Mouse (Mus musculus): ENCODE measurements at regions not wholly inside any gene's neighbourhood (a gene's known extent, or its start where the extent isn't known, plus 50 kb on each side); places are given as distances from the start of the nearest gene placed in this dataset.
A peak's percentile ranks its signal among the peaks of the same experiment; 100 is the strongest.

GRCm38 (mm10) chr11:79765396-79765795 is 174.4 kb downstream of the Rab11fip4 start:
- no peak for DNase-seq (ENCODE audit: low read depth, low spot score)

- DNase-seq (ENCODE audit: low read depth, low spot score): no peak
Observed at GRCm38 (mm10) chr11:79764026-79764425, 173.0 kb downstream of the Rab11fip4 start.

GRCm38 (mm10) chr11:79762654-79763053 is 171.6 kb downstream of the Rab11fip4 start:
- no peak for DNase-seq (ENCODE audit: low read depth, low spot score)

- no peak for DNase-seq (ENCODE audit: low read depth, low spot score)
Observed at GRCm38 (mm10) chr11:79762027-79762426, 171.0 kb downstream of the Rab11fip4 start.

- DNase-seq (ENCODE audit: low read depth, low spot score): no peak
Observed at GRCm38 (mm10) chr11:79760533-79760932, 169.5 kb downstream of the Rab11fip4 start.

- DNase-seq (ENCODE audit: low read depth, low spot score): no peak
Observed at GRCm38 (mm10) chr11:79758281-79758680, 167.3 kb downstream of the Rab11fip4 start.

GRCm38 (mm10) chr11:79757513-79758071 is 166.6 kb downstream of the Rab11fip4 start:
- DNase-seq (ENCODE audit: low read depth, low spot score): no peak

GRCm38 (mm10) chr11:79756305-79756846 is 165.4 kb downstream of the Rab11fip4 start:
- no peak for DNase-seq (ENCODE audit: low read depth, low spot score)

GRCm38 (mm10) chr11:79753491-79753890 is 162.5 kb downstream of the Rab11fip4 start:
- DNase-seq (ENCODE audit: low read depth, low spot score): no peak

- DNase-seq (ENCODE audit: low read depth, low spot score): no peak
Observed at GRCm38 (mm10) chr11:79752717-79753480, 161.9 kb downstream of the Rab11fip4 start.

GRCm38 (mm10) chr11:79751751-79752716 is 161.0 kb downstream of the Rab11fip4 start:
- DNase-seq (ENCODE audit: low read depth, low spot score): no peak

GRCm38 (mm10) chr11:79750943-79751342 is 159.9 kb downstream of the Rab11fip4 start:
- DNase-seq (ENCODE audit: low read depth, low spot score): no peak

- peak; percentile 55 for DNase-seq (ENCODE audit: low read depth, low spot score)
Observed at GRCm38 (mm10) chr11:79749755-79750434, 158.9 kb downstream of the Rab11fip4 start.

GRCm38 (mm10) chr11:79749141-79749540 is 158.1 kb downstream of the Rab11fip4 start:
- DNase-seq (ENCODE audit: low read depth, low spot score): no peak

- no peak for DNase-seq (ENCODE audit: low read depth, low spot score)
Observed at GRCm38 (mm10) chr11:79748606-79749125, 157.7 kb downstream of the Rab11fip4 start.

GRCm38 (mm10) chr11:79747801-79748200 is 156.8 kb downstream of the Rab11fip4 start:
- no peak for DNase-seq (ENCODE audit: low read depth, low spot score)

Data from CD4-positive, CD25-positive, alpha-beta regulatory T cell, adult 2 months (primary cell).